Mouse (Mus musculus) stomach, postnatal 0 days (tissue): ENCODE data around the gene Tars2.

Experiments used
- CTCF ChIP-seq: IDR thresholded peaks from 2 replicates; pipeline ENCODE4 v1.5.1; 2016; ENCODE audit warnings: antibody characterized with exemption, low read depth, mild to moderate bottlenecking, moderate library complexity
- EP300 ChIP-seq: optimal IDR thresholded peaks from 2 replicates; pipeline ENCODE3; 2016; ENCODE audit warnings: antibody characterized with exemption

- no peak for TF ChIP-seq CTCF
- TF ChIP-seq EP300 = no peak
Measured at GRCm38 (mm10) chr3:95761771-95762170, 1.8 kb upstream of the Tars2 start.
